Mouse (Mus musculus): ENCODE measurements around the gene Ces4a. TPM values are rescaled to one million over a fixed set of nuclear protein-coding genes. Genes with fewer than 3 reads are reported as not detected.
"Not testable (repeated sequence)": the region's sequence is repeated elsewhere in the genome, so short reads cannot be mapped to it uniquely, and the experiment has no call there.

The Ces4a gene
- polyA plus RNA-seq (2015; fragmentation: Nextera tagmentation; extraction: Ambion mirVana) = not detected in 2 replicates

- Histone ChIP-seq H3K4me3 (no peak within 1 kb of the TSS), H3K9me3 (no peaks in the 10 kb centered on the region), H3K4me1 (replicated peaks) (no peaks in the 10 kb centered on the region), H3K27me3 (no peaks in the 10 kb centered on the region), H3K36me3 (no peaks in the 10 kb centered on the region), H3K9ac (no peak within 1 kb of the TSS), H3K27ac (replicated peaks) (no peak within 1 kb of the TSS), H3K4me2 (no peak within 1 kb of the TSS)
- 85% methylated on average over 5 of the region's 5 CpGs for WGBS
- ATAC-seq (ENCODE audit: low read depth) = no peak
Observed at GRCm38 (mm10) chr8:105131509-105131908, at the start of gene Ces4a. Gene Ces4a, plus strand, starts transcription at chr8:105131800.

GRCm38 (mm10) chr8:105083449-105084050 lies 48.0 kb upstream of the Ces4a start, which contains the start of gene Ces3b:
Gene Ces3b, plus strand, starts transcription at chr8:105083753.
- 80% methylated on average over 7 of the region's 7 CpGs for WGBS
- Histone ChIP-seq H3K4me3 (no peak within 1 kb of the TSS), H3K9ac (no peak within 1 kb of the TSS), H3K27ac (replicated peaks) (no peak within 1 kb of the TSS), H3K4me2 (no peak within 1 kb of the TSS), H3K4me1 (replicated peaks) (no peaks in the 10 kb centered on the region), H3K9me3 (no peaks in the 10 kb centered on the region), H3K27me3 (no peaks in the 10 kb centered on the region), H3K36me3 (no peaks in the 10 kb centered on the region)
- ATAC-seq (ENCODE audit: low read depth) = no peak

- H3K9me3 ChIP-seq; H3K4me2 ChIP-seq; H3K4me3 ChIP-seq; H3K27me3 ChIP-seq; H3K4me1 ChIP-seq (replicated peaks); H3K9ac ChIP-seq; H3K36me3 ChIP-seq; H3K27ac ChIP-seq (replicated peaks); ATAC-seq (ENCODE audit: low read depth): not testable (repeated sequence)
- WGBS = 81% methylated on average over 5 of the region's 5 CpGs
Observed at GRCm38 (mm10) chr8:105088166-105088565, 43.4 kb upstream of the Ces4a start.

GRCm38 (mm10) chr8:105088581-105088980 lies 43.0 kb upstream of the Ces4a start:
- H3K27me3 ChIP-seq = no peaks in the 10 kb centered on the region
- no peaks in the 10 kb centered on the region for H3K9me3 ChIP-seq
- H3K4me3 ChIP-seq = no peak overlapping the region
- no peak overlapping the region for H3K9ac ChIP-seq
- H3K4me2 ChIP-seq = no peak overlapping the region
- ATAC-seq (ENCODE audit: low read depth) = no peak
- no peak overlapping the region for H3K27ac ChIP-seq (replicated peaks)
- WGBS = 72% methylated on average over 4 of the region's 4 CpGs
- no peaks in the 10 kb centered on the region for H3K36me3 ChIP-seq
- H3K4me1 ChIP-seq (replicated peaks) = no peaks in the 10 kb centered on the region

GRCm38 (mm10) chr8:105093992-105094391 lies 37.6 kb upstream of the Ces4a start:
- Histone ChIP-seq H3K4me2 (no peak overlapping the region), H3K4me1 (replicated peaks) (no peaks in the 10 kb centered on the region), H3K36me3 (no peaks in the 10 kb centered on the region), H3K9me3 (no peaks in the 10 kb centered on the region), H3K27me3 (no peaks in the 10 kb centered on the region), H3K4me3 (no peak overlapping the region), H3K9ac (no peak overlapping the region), H3K27ac (replicated peaks) (no peak overlapping the region)
- ATAC-seq (ENCODE audit: low read depth) = no peak
- 72% methylated on average over 3 of the region's 3 CpGs for WGBS

GRCm38 (mm10) chr8:105102101-105102785 lies 29.4 kb upstream of the Ces4a start:
- 75% methylated on average over 4 of the region's 4 CpGs for WGBS
- H3K9me3 ChIP-seq; ATAC-seq (ENCODE audit: low read depth); H3K9ac ChIP-seq; H3K4me3 ChIP-seq; H3K27ac ChIP-seq (replicated peaks); H3K27me3 ChIP-seq; H3K36me3 ChIP-seq; H3K4me1 ChIP-seq (replicated peaks); H3K4me2 ChIP-seq: not testable (repeated sequence)

- 81% methylated on average over 5 of the region's 5 CpGs for WGBS
- H3K4me3 ChIP-seq = not testable (repeated sequence)
Observed at GRCm38 (mm10) chr8:105103701-105104100, 27.9 kb upstream of the Ces4a start.

GRCm38 (mm10) chr8:105104220-105104619 lies 27.4 kb upstream of the Ces4a start:
- ATAC-seq (ENCODE audit: low read depth) = no peak
- H3K4me3 ChIP-seq = no peak overlapping the region
- no peak overlapping the region for H3K27ac ChIP-seq (replicated peaks)
- no peaks in the 10 kb centered on the region for H3K36me3 ChIP-seq
- no peaks in the 10 kb centered on the region for H3K27me3 ChIP-seq
- no peaks in the 10 kb centered on the region for H3K4me1 ChIP-seq (replicated peaks)
- H3K4me2 ChIP-seq = no peak overlapping the region
- peaks cover 7% of the 10 kb centered on the region; the same call in 1 of the 2 replicates for H3K9me3 ChIP-seq
- H3K9ac ChIP-seq = no peak overlapping the region
- WGBS = 82% methylated on average over 3 of the region's 3 CpGs

More at GRCm38 (mm10) chr8:105103701-105104100, 27.9 kb upstream of the Ces4a start:
- H3K4me2 ChIP-seq; ATAC-seq (ENCODE audit: low read depth); H3K9ac ChIP-seq; H3K36me3 ChIP-seq; H3K27me3 ChIP-seq; H3K4me1 ChIP-seq (replicated peaks); H3K9me3 ChIP-seq; H3K27ac ChIP-seq (replicated peaks): not testable (repeated sequence)

- Histone ChIP-seq H3K4me2 (no peak overlapping the region), H3K4me1 (replicated peaks) (no peaks in the 10 kb centered on the region), H3K27me3 (no peaks in the 10 kb centered on the region), H3K4me3 (no peak overlapping the region), H3K36me3 (no peaks in the 10 kb centered on the region), H3K9me3 (no peaks in the 10 kb centered on the region), H3K27ac (replicated peaks) (no peak overlapping the region), H3K9ac (no peak overlapping the region)
- WGBS = 87% methylated on average over 9 of the region's 9 CpGs
- ATAC-seq (ENCODE audit: low read depth) = no peak
Observed at GRCm38 (mm10) chr8:105129864-105130263, 1.7 kb upstream of the Ces4a start.

- 37% methylated on average over 4 of the region's 4 CpGs for WGBS
- no peak overlapping the region for H3K4me3 ChIP-seq
Observed at GRCm38 (mm10) chr8:105138423-105138822, 6.8 kb downstream of the Ces4a start.

GRCm38 (mm10) chr8:105142395-105142794 lies 10.8 kb downstream of the Ces4a start:
- no peaks in the 10 kb centered on the region for H3K4me1 ChIP-seq (replicated peaks)
- H3K9me3 ChIP-seq = no peaks in the 10 kb centered on the region
- no peak overlapping the region for H3K4me3 ChIP-seq
- H3K36me3 ChIP-seq = no peaks in the 10 kb centered on the region
- no peak for ATAC-seq (ENCODE audit: low read depth)
- 0 out of 2 replicates have a peak overlapping the region, but pooled peaks have one; percentile 18 for H3K4me2 ChIP-seq
- WGBS = 39% methylated on average over 19 of the region's 19 CpGs
- no peaks in the 10 kb centered on the region for H3K27me3 ChIP-seq
- no peak overlapping the region for H3K27ac ChIP-seq (replicated peaks)
- no peak overlapping the region for H3K9ac ChIP-seq

More at GRCm38 (mm10) chr8:105138423-105138822, 6.8 kb downstream of the Ces4a start:
- H3K4me1 ChIP-seq (replicated peaks) = no peaks in the 10 kb centered on the region
- H3K27me3 ChIP-seq = no peaks in the 10 kb centered on the region
- no peak overlapping the region for H3K4me2 ChIP-seq
- H3K9me3 ChIP-seq = no peaks in the 10 kb centered on the region
- no peak overlapping the region for H3K9ac ChIP-seq
- H3K36me3 ChIP-seq = no peaks in the 10 kb centered on the region
- ATAC-seq (ENCODE audit: low read depth) = no peak
- no peak overlapping the region for H3K27ac ChIP-seq (replicated peaks)

GRCm38 (mm10) chr8:105151654-105152053 lies 20.1 kb downstream of the Ces4a start:
- ATAC-seq (ENCODE audit: low read depth) = no peak
- H3K27me3 ChIP-seq = peaks cover 33% of the 10 kb centered on the region
- H3K4me3 ChIP-seq = no peak overlapping the region
- H3K27ac ChIP-seq (replicated peaks) = no peak overlapping the region
- 69% methylated on average over 4 of the region's 4 CpGs for WGBS
- H3K9me3 ChIP-seq = no peaks in the 10 kb centered on the region
- H3K36me3 ChIP-seq = no peaks in the 10 kb centered on the region
- H3K4me2 ChIP-seq = no peak overlapping the region
- no peak overlapping the region for H3K9ac ChIP-seq
- peaks cover 16% of the 10 kb centered on the region for H3K4me1 ChIP-seq (replicated peaks)
